8 mouse cellular contexts compared by ENCODE assay signal in genomic region chr1:69107485-69108158, GRCm38 (mm10). TPM values are rescaled to one million over a fixed set of nuclear protein-coding genes. Genes with fewer than 3 reads are reported as not detected.
DNase-seq lines count a peak whose midpoint lies in the region; ATAC-seq lines count a peak whose summit lies in the region.

Gene Erbb4, minus strand, starts transcription at chr1:69108059.

- peaks cover 36% of the 10 kb centered on the region for H3K4me1 ChIP-seq in embryonic facial prominence, embryonic 10.5 days
- peaks cover 13% of the 10 kb centered on the region for H3K4me1 ChIP-seq in lung, embryonic 16.5 days (replicated peaks; ENCODE audit: control insufficient read depth, insufficient read depth, low read length)

- intact Hi-C loops in heart, postnatal 10 days (cut with DNase I), result loop anchor here (5.0 to 10.0 kb wide), 3 partner anchors 135 to 603 kb away; no protein-coding TSS in a partner anchor

- H3K36me3 ChIP-seq in embryonic facial prominence, embryonic 10.5 days (replicated peaks), result no peaks in the 10 kb centered on the region
- no peaks in the 10 kb centered on the region for H3K36me3 ChIP-seq in lung, embryonic 16.5 days (ENCODE audit: control insufficient read depth, insufficient read depth, low read length)

- ATAC-seq in lung, embryonic 16.5 days (ENCODE audit: low read depth), result peak; percentile 56

- H3K4me3 ChIP-seq in embryonic facial prominence, embryonic 10.5 days, result peak within 1 kb of the TSS; percentile 69
- H3K4me3 ChIP-seq in lung, embryonic 16.5 days (ENCODE audit: low read length), result peak within 1 kb of the TSS; percentile 70

- peak within 1 kb of the TSS; percentile 100 for H3K4me2 ChIP-seq in lung, embryonic 16.5 days (ENCODE audit: low read depth, low read length)

- no peaks in the 10 kb centered on the region for H3K9me3 ChIP-seq in embryonic facial prominence, embryonic 10.5 days
- H3K9me3 ChIP-seq in lung, embryonic 16.5 days (ENCODE audit: control insufficient read depth, low read length), result no peaks in the 10 kb centered on the region

- H3K27me3 ChIP-seq in embryonic facial prominence, embryonic 10.5 days (replicated peaks; ENCODE audit: low read depth, poor library complexity, severe bottlenecking), result peaks cover 75% of the 10 kb centered on the region
- peaks cover 13% of the 10 kb centered on the region for H3K27me3 ChIP-seq in lung, embryonic 16.5 days (ENCODE audit: control insufficient read depth, insufficient read depth, low read depth, low read length)

- WGBS in embryonic facial prominence, embryonic 10.5 days, result under 1% methylated on average over 63 of the region's 63 CpGs
- under 1% methylated on average over 53 of the region's 63 CpGs for WGBS in lung, embryonic 16.5 days

- DNase-seq in ovary, postnatal 36 days (ENCODE audit: low spot score), result peak; percentile 9
- no peak for DNase-seq in ovary, postnatal 10 days (ENCODE audit: low spot score)
- DNase-seq in embryonic facial prominence, embryonic 10.5 days (ENCODE audit: low spot score), result peak; percentile 51
- DNase-seq in heart, postnatal 10 days, result peak; percentile 41 to 46
- peak; percentile 13 to 43 for DNase-seq in kidney, postnatal 36 days
- peak; percentile 15 for DNase-seq in right cerebral cortex, postnatal 14 days
- no peak for DNase-seq in spleen, postnatal 4 days (ENCODE audit: low spot score in 2 of 2)

- peak within 1 kb of the TSS; percentile 71 for H3K27ac ChIP-seq in embryonic facial prominence, embryonic 10.5 days (replicated peaks)
- H3K27ac ChIP-seq in lung, embryonic 16.5 days (ENCODE audit: low read length), result no peak within 1 kb of the TSS

- peak within 1 kb of the TSS; percentile 63 for H3K9ac ChIP-seq in lung, embryonic 16.5 days (ENCODE audit: low read length)

RNA-seq across cellular contexts. Expression of gene Erbb4, which starts in this region (rescaled TPM):
- polyA plus RNA-seq in embryonic facial prominence, embryonic 10.5 days (2016; fragmentation: Nextera tagmentation; extraction: Ambion mirVana), result 0.62 and 0.85 TPM in 2 replicates
- 10 to 100 TPM; 18.6 to 22.4 TPM for total RNA-seq in heart, postnatal 10 days (2021)
- 0.20 and 1.1 TPM in 2 replicates for polyA plus RNA-seq in lung, embryonic 16.5 days (2015; fragmentation: Nextera tagmentation; extraction: Ambion mirVana)

Comparison
In these comparisons a context has a peak if more than half of its experiments do, and no peak if none do; other contexts are left out.
1. DNase-seq: peak in ovary, postnatal 36 days (single experiment), heart, postnatal 10 days (2 of 2), kidney, postnatal 36 days (2 of 2) and right cerebral cortex, postnatal 14 days (single experiment); none in ovary, postnatal 10 days (single experiment) and spleen, postnatal 4 days (0 of 2).
2. Peak in DNase-seq, H3K4me3 ChIP-seq and H3K27ac ChIP-seq in embryonic facial prominence, embryonic 10.5 days; RNA of the gene not detected or under 1 TPM.